Mouse (Mus musculus) midbrain, embryonic 15.5 days (tissue): Measurements from ENCODE around the gene Ankrd26. TPM values are rescaled to one million over a fixed set of nuclear protein-coding genes. Genes with fewer than 3 reads are reported as not detected.
"Not testable (repeated sequence)": the region's sequence is repeated elsewhere in the genome, so short reads cannot be mapped to it uniquely, and the experiment has no call there.

Source experiments
- ATAC-seq: fragments of 200-750 bp; cut with Nextera tagmentation; replicated peaks from 2 replicates; pipeline ENCODE4 v1.8.0; 2017; ENCODE audit warnings: moderate TSS enrichment
- H3K27ac ChIP-seq: fragments of 300-500 bp; sonication (generic); 2 replicates; pipeline ENCODE4 v1.5.1; 2015; ENCODE audit warnings: mild to moderate bottlenecking, inconsistent platforms
- H3K27me3 ChIP-seq: fragments of 300-500 bp; sonication (generic); replicated peaks from 2 replicates; pipeline ENCODE4 v1.6.1; 2015; ENCODE audit warnings: inconsistent platforms
- H3K36me3 ChIP-seq: fragments of 300-500 bp; sonication (generic); replicated peaks from 2 replicates; pipeline ENCODE4 v1.6.1; 2015; ENCODE audit warnings: inconsistent platforms
- H3K4me1 ChIP-seq: fragments of 300-500 bp; sonication (generic); 2 replicates; pipeline ENCODE4 v1.6.1; 2015; ENCODE audit warnings: inconsistent platforms
- H3K4me2 ChIP-seq: fragments of 300-500 bp; sonication (generic); 2 replicates; pipeline ENCODE4 v1.6.1; 2015; ENCODE audit warnings: inconsistent platforms, mild to moderate bottlenecking, moderate library complexity
- H3K4me3 ChIP-seq: fragments of 300-500 bp; sonication (generic); 2 replicates; pipeline ENCODE4 v1.5.1; 2015; ENCODE audit warnings: mild to moderate bottlenecking, inconsistent platforms
- H3K9ac ChIP-seq: fragments of 300-500 bp; sonication (generic); 2 replicates; pipeline ENCODE4 v1.6.1; 2015; ENCODE audit warnings: mild to moderate bottlenecking, inconsistent platforms
- H3K9me3 ChIP-seq: fragments of 300-500 bp; sonication (generic); 2 replicates; pipeline ENCODE4 v1.6.1; 2016; ENCODE audit warnings: inconsistent platforms
- WGBS: fragments of 180-500 bp; shearing (Covaris S2); methylation state at CpG from one replicate; pipeline ENCODE4 v1.1.7; 2015; ENCODE audit warnings: mixed read lengths; 5-methylcytosine and 5-hydroxymethylcytosine counted together
- polyA plus RNA-seq: library from polyadenylated mRNA; unstranded; fragments of >200 nt; fragmentation: Nextera tagmentation; extraction: Ambion mirVana; gene quantifications from 2 replicates; pipeline ENCODE4 v1.2.1, GENCODE M21; 2015

Ankrd26 gene
- polyA plus RNA-seq, result 16.7 and 17.6 TPM in 2 replicates

DNA sequence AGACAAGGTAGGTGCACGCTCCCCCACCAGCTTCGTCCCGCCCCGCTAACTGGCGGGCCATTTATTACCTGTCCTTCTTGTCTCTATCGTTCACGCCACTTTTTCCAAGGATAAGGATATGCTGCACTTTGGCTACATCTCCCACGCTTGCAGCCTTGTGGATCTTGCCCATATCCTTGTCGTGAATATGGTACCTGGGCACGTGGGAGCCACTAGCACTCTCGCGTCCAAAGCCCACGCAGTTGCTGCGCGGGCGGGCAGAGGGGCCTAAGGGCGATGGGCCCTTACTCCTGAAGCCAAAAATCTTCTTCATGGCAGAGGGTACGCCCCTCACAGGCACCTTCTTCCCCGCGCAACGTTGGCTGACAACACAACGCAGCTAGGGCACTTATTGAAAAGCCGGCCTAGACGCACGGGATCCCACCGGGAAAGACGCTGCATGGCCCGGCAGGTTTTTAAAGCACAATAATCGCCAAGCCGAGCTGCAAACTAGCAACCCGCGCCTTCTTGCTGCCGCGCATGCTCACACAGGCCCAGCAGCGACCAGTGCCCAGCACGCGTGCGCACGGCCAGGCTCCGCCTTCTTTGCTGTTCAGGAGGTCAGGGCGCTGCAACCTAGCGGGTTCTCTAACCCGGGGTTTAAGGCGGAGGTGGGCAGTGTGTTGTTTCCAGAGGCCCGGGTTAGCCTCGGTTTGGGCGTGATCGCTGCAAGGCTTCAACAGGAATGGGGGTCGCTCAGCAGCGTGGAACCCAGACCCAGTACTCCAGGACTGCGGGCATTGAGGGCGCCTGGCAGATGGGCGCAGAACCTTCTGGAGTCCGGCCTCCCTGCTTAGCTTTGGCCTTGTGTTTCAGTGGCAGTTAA, at the start of gene Ankrd26:
Gene Ankrd26 (minus strand): TSS at position 482 of the 865 bp plus-strand sequence.
- H3K27ac ChIP-seq, result peak within 1 kb of the TSS; percentile 81
- 5% methylated on average over 54 of the region's 54 CpGs for WGBS

DNA sequence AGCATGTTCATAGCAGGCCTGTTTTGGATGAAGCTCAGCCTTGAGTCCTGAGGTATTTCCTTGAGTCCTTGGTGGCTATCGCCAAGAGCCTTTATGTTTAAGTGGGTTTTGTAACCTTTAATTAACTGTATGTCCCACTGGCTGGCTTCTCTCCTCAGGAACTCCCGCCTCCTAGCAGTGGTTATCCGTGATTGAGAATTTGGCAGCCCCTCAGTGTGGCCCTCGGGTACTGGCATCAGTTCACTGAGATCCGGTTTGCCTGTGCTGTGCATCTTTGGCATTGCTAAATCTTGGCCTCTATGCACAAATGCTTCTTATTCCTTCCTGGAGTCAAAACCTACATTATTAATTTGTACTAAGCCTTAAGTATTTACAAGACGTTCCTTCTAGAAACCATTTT, 46.9 kb upstream of the Ankrd26 start:
- no peaks in the 10 kb centered on the region for H3K27me3 ChIP-seq
- peaks cover 11% of the 10 kb centered on the region for H3K36me3 ChIP-seq
- no peak overlapping the region for H3K9ac ChIP-seq
- no peak overlapping the region for H3K27ac ChIP-seq
- no peak overlapping the region for H3K4me3 ChIP-seq
- H3K4me1 ChIP-seq, result no peaks in the 10 kb centered on the region
- 77% methylated on average over 6 of the region's 6 CpGs for WGBS
- no peak for ATAC-seq
- no peaks in the 10 kb centered on the region for H3K9me3 ChIP-seq
- H3K4me2 ChIP-seq, result no peak overlapping the region

More for the DNA sequence above, at the start of gene Ankrd26:
- peak within 1 kb of the TSS; percentile 69 for H3K4me3 ChIP-seq
- H3K27me3 ChIP-seq, result no peaks in the 10 kb centered on the region
- H3K4me1 ChIP-seq, result peaks cover 32% of the 10 kb centered on the region
- peak; percentile 98 for ATAC-seq
- H3K4me2 ChIP-seq, result peak within 1 kb of the TSS; percentile 83
- H3K9ac ChIP-seq, result peak within 1 kb of the TSS; percentile 75
- 0 out of 2 replicates have a peak, but pooled peaks cover 2% of the 10 kb centered on the region for H3K36me3 ChIP-seq
- no peaks in the 10 kb centered on the region for H3K9me3 ChIP-seq

DNA sequence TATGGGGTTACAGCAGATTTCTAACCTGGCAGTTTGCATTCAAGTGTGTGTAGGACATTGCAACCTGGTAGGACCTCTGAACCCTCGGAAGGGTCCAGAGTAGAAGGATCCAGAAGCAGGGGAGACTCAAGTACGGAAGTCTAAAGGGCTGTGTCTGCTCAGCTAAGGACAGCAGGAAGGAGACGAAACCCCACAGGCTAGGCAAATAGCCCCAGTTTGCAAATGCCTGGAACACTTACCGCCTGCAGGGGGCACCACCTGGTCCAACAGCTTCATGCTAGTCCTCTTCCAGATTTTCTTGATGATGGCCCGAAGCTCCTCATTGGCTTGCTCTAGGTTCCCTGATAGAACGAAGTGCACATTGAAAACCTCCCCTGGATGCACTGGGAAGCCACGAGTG, 43.9 kb upstream of the Ankrd26 start:
- Histone ChIP-seq H3K9me3 (no peaks in the 10 kb centered on the region), H3K4me3 (no peak overlapping the region), H3K9ac (no peak overlapping the region), H3K4me1 (no peaks in the 10 kb centered on the region), H3K4me2 (no peak overlapping the region), H3K36me3 (peaks cover 21% of the 10 kb centered on the region), H3K27ac (no peak overlapping the region), H3K27me3 (no peaks in the 10 kb centered on the region)
- no peak for ATAC-seq
- 72% methylated on average over 7 of the region's 7 CpGs for WGBS

DNA sequence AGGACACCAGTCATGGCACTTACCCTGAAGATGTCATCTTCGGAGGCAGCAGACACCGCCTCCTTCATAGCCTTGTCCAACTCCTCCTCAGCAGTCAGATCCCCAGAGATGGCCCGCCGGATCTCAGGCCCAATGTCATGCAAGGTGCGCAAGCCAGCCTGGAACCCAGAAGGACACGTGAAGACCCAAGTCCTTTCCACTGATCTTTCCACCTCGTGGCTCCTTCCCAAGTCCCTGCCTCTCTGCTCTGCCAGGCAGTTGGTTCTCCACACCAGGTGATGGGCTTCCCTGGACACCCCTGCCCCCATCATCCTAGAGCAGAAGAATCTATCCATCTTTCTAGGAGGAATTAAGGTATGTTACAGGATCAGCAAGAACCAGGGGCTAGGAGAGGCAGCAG, 41.8 kb upstream of the Ankrd26 start:
- Histone ChIP-seq H3K4me3 (no peak overlapping the region), H3K27me3 (no peaks in the 10 kb centered on the region), H3K4me2 (no peak overlapping the region), H3K9me3 (no peaks in the 10 kb centered on the region), H3K36me3 (peaks cover 26% of the 10 kb centered on the region), H3K27ac (no peak overlapping the region), H3K4me1 (no peaks in the 10 kb centered on the region), H3K9ac (no peak overlapping the region)
- ATAC-seq, result no peak
- WGBS, result 94% methylated on average over 7 of the region's 7 CpGs

DNA sequence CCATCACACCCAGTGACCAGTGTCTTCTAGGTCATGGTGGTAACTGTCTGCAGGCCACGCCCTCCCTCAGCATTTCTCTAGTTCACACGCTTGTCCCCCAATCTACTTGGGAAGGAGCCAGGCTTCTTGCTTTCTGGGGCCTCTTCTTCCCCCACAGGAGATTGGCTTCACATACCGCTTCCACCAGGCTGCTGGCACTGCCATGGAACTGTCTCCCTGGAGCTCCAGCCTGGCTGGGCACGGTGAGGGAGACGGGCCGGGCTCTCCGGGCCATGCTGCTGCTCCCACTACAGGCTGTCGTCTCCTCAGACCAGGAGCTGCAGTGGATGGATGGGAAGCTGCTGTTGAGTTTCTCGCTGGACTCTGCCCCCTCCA, 33.6 kb upstream of the Ankrd26 start:
- peaks cover 17% of the 10 kb centered on the region for H3K4me1 ChIP-seq
- H3K27ac ChIP-seq, result no peak overlapping the region
- no peaks in the 10 kb centered on the region for H3K27me3 ChIP-seq
- no peak overlapping the region for H3K9ac ChIP-seq
- H3K9me3 ChIP-seq, result no peaks in the 10 kb centered on the region
- 60% methylated on average over 9 of the region's 9 CpGs for WGBS
- H3K4me2 ChIP-seq, result no peak overlapping the region
- H3K4me3 ChIP-seq, result no peak overlapping the region
- H3K36me3 ChIP-seq, result peaks cover 23% of the 10 kb centered on the region; the same call in 1 of the 2 replicates
- ATAC-seq, result no peak

DNA sequence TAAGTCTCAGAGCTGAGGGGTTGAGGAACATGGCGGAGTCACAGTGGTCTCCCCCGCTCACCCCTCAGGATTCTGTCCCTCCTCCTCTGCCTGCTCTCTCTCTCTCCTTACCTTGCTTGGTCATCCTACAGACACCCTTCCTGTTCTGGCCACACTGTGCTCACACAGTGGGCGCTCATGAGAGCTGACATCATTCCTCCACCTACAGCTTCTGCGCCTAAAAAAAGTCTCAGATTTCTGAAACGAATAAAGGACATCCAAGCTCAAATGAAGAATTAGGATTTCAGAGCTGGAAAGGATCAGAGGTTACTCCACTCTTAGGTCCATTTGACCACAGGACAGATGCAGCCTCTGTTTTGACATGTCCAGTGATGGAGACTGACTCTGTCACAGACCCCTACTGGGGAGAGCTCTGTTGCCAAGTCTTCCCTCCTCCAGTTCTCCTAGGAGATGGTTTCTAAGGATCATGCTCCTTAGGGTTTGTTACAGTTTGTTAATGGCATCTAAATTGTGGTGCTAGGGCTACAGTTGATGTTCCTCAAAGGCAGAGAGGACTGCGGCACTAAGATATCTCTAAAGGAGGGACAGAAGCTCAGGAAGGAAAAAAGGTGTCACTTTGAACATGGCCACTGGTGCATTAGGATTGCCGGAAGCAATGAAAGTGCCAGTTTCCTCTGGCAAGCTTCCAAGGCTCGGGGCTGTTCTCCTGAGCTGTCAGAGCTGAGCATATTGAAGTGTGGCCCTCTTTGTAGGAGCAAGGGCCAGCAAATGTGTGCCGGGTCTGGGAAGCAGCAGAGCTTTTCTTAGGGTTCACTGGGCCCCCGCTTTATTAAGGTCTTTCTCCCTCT, 33.0 kb upstream of the Ankrd26 start:
- no peaks in the 10 kb centered on the region for H3K27me3 ChIP-seq
- H3K4me3 ChIP-seq, result no peak overlapping the region
- WGBS, result 84% methylated on average over 10 of the region's 10 CpGs
- H3K4me1 ChIP-seq, result peaks cover 17% of the 10 kb centered on the region
- no peak overlapping the region for H3K4me2 ChIP-seq
- H3K9ac ChIP-seq, result no peak overlapping the region
- no peak for ATAC-seq
- H3K36me3 ChIP-seq, result peaks cover 20% of the 10 kb centered on the region; the same call in 1 of the 2 replicates
- H3K9me3 ChIP-seq, result no peaks in the 10 kb centered on the region
- H3K27ac ChIP-seq, result no peak overlapping the region

DNA sequence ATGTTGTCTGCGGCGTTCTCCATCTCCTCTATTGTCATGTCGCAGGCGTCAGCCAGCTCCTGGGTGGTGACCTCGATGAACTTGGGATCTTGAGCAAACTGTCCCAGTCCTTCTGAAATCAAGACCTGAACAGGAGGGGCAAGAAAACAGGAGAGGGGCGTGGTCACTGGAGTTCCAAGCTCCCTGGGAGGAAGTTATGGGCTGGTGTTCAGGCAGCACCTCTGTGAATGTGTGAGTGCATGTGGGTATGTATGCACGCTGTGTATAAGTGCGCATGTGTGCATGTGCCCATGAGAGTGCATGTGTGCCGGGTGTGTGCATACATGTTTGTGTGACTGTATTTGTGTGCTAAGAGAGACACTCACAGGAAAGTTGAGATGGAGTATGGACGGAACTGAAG, 32.0 kb upstream of the Ankrd26 start:
- no peaks in the 10 kb centered on the region for H3K9me3 ChIP-seq
- ATAC-seq, result no peak
- peak overlapping the region; percentile 52 for H3K4me2 ChIP-seq
- peaks cover 17% of the 10 kb centered on the region for H3K4me1 ChIP-seq
- WGBS, result 38% methylated on average over 10 of the region's 10 CpGs
- peak overlapping the region; percentile 27 for H3K4me3 ChIP-seq
- H3K27me3 ChIP-seq, result no peaks in the 10 kb centered on the region
- H3K9ac ChIP-seq, result no peak overlapping the region
- no peak overlapping the region for H3K27ac ChIP-seq
- peaks cover 20% of the 10 kb centered on the region; the same call in 1 of the 2 replicates for H3K36me3 ChIP-seq

DNA sequence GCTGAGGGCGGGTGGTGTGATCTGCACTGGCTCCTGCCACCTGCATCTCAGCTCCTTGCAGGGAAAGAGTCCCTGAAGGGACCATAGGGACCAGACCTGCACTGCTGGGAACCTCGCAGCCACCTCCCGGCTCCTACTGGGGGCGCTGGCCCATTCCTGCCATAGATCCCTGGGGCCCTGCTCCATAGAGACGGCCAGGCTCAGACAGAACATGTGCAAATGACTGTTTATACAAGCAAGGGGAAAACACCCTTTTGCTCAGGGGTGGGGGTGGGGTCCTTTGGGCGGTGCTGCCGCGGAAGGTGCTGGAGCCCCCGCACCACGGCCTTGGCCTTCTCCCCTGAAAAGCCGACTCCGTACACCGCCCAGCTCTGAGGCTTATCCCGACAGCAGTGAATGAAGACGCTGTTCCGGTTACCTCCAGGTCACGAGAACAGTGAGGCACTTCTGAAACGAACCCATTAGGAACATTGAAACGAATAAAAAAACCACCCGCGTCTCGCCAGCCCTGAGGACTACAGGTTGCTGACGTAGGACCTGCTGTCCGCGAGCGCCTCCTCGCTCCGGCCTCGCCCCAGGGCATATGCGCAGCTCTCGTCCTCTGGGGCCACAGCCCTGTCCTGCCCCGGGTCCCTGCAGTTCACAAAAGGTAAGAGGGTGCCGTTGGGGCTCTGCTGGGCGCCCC, 31.5 kb upstream of the Ankrd26 start:
- ATAC-seq, result peak; percentile 59
- Histone ChIP-seq H3K9me3 (no peaks in the 10 kb centered on the region), H3K9ac (peak overlapping the region; percentile 4; the same call in 1 of the 2 replicates), H3K4me3 (peak overlapping the region; percentile 27), H3K36me3 (peaks cover 20% of the 10 kb centered on the region; the same call in 1 of the 2 replicates), H3K4me1 (peaks cover 17% of the 10 kb centered on the region), H3K4me2 (peak overlapping the region; percentile 52), H3K27ac (no peak overlapping the region), H3K27me3 (no peaks in the 10 kb centered on the region)
- WGBS, result 2% methylated on average over 34 of the region's 34 CpGs

DNA sequence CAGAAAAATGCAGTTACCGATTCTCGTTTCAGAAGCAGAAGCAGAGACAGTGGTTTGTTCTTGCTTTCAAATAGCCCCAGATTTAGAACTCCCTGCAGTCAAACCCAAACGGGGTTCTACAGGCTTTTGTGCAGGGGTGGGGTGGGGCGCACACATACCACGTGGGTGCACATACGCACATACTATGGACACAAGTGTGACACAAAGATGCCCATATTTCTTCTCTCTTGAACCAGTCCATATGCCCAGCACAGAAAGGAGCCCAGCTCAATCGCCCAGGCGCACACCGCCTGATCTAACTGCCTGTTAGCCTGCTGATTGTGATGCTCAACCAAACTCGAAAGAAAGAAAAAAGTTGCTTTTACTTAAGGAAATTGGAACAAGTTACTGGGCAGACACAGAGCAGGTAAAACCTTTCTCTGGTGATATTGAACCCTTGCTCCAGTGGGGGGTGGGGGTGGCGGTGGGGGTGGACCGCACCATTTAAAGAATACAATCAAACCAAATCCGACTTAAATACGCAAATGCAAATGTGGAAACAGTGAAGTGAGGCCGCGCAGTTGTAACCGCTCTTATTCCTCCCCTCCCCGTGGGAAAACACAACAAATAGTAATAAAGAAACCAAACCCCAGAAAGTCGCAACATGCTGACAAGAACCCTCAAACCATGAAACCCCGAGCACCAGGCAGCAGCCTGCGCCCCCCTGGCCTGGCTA, 30.8 kb upstream of the Ankrd26 start:
- Histone ChIP-seq H3K27me3 (no peaks in the 10 kb centered on the region), H3K36me3 (peaks cover 20% of the 10 kb centered on the region; the same call in 1 of the 2 replicates), H3K9ac (peak overlapping the region; percentile 4; the same call in 1 of the 2 replicates), H3K4me3 (peak overlapping the region; percentile 27), H3K27ac (no peak overlapping the region), H3K4me1 (peaks cover 17% of the 10 kb centered on the region), H3K4me2 (peak overlapping the region; percentile 52), H3K9me3 (no peaks in the 10 kb centered on the region)
- ATAC-seq, result no peak; the same call in 1 of the 2 replicates
- WGBS, result 15% methylated on average over 21 of the region's 21 CpGs

DNA sequence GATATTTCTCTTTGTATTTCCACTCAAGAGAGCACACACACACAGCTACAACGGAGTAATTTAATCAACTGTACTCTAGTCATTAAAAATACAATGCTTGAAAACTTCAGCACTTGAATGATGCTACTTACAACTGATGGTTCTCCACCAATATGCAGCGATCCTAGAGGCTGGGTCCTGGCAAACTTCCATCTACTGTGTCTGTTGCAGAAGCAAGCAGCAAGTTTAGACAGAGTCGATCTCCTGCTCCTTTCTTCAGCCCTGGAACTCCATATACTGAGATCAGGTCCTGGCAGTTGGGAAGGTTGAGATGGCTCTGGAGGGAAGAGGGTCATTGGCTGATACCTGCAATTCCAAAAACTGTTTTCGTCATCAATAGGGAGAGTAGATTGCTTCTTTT, 16.7 kb upstream of the Ankrd26 start:
- H3K9ac ChIP-seq, ATAC-seq, H3K27me3 ChIP-seq, H3K4me2 ChIP-seq, H3K4me1 ChIP-seq, H3K27ac ChIP-seq, H3K36me3 ChIP-seq, H3K4me3 ChIP-seq, H3K9me3 ChIP-seq: not testable (repeated sequence)
- WGBS, result 84% methylated on average over 4 of the region's 4 CpGs

DNA sequence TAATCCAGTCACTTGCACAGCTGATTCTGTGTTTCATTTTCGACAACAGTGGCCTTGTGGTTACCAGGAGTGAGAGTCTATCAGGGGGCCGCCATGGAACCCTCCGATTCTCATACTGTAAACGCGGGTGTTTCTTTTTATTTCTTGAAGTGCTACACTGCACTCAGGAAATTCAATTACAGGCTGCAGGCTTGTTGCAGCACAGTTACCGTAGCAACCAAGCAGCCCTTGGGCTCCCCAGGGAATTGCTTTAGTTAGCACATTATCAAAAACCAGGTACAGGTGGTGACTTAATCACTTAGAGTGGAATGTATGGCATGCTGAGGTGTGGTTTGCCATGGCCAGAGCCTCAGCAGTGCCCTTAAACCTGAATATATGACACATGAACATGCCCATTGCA, 12.3 kb upstream of the Ankrd26 start:
- no peak overlapping the region for H3K9ac ChIP-seq
- H3K4me3 ChIP-seq, result no peak overlapping the region
- H3K9me3 ChIP-seq, result no peaks in the 10 kb centered on the region
- H3K4me1 ChIP-seq, result peaks cover 8% of the 10 kb centered on the region
- WGBS, result 56% methylated on average over 6 of the region's 6 CpGs
- peak; percentile 66; the same call in 1 of the 2 replicates for ATAC-seq
- H3K27me3 ChIP-seq, result no peaks in the 10 kb centered on the region
- H3K36me3 ChIP-seq, result no peaks in the 10 kb centered on the region
- H3K27ac ChIP-seq, result peak overlapping the region; percentile 36; the same call in 1 of the 2 replicates
- no peak overlapping the region for H3K4me2 ChIP-seq
